Mouse (Mus musculus) kidney, postnatal 14 days (tissue): Measurements from ENCODE around the gene Vwa7.
A peak's percentile ranks its signal among the peaks of the same experiment; 100 is the strongest.
"Not testable (repeated sequence)": the region's sequence is repeated elsewhere in the genome, so short reads cannot be mapped to it uniquely, and the experiment has no call there.

Experiments used
- DNase-seq: peaks from one replicate; pipeline ENCODE4 v3.0.0; 2022; ENCODE audit warnings: mixed read lengths

Gene Vwa7

DNA sequence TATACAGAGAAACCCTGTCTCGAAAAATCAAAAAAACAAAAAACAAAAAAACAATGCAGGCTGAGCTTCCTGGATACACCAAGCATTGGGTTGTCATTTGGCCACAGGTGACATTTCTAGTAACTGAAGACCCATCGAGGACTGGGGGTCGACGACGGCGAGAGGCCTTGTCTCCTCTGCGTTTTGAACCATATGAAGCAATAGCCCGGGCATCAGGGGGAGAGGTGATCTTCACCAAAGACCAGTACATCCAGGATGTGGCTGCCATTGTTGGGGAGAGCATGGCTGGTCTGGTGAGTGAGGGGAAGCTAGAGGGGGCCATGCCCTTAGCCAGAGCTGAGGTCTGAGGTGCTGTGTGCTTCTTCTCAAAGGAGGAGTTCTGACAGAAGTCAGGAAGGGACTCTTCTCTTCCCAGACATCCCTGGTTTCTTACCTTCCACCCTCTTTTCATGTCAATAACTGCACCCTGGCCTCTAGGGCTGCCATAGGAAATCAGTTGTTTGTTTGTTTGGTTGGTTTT is 6.2 kb downstream of the Vwa7 start:
- no peak for DNase-seq

DNA sequence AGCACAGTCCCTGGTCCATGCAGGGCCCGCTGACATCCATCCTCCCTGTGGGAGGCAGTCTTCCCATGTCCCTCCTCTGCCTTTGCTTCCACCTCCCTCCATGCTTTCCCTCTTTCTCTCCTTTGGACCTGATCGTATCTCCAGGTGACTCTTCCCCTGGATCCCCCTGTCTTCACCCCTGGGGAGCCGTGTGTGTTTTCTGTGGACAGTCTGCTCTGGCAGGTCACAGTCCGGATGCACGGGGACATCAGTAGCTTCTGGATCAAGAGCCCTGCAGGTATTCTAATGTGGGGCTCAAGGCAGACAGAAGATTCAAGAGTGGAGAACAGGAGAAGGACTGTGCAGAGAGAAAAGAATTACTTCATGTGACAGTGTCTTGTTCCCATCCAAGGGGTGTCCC is 6.8 kb downstream of the Vwa7 start:
- DNase-seq = no peak

DNA sequence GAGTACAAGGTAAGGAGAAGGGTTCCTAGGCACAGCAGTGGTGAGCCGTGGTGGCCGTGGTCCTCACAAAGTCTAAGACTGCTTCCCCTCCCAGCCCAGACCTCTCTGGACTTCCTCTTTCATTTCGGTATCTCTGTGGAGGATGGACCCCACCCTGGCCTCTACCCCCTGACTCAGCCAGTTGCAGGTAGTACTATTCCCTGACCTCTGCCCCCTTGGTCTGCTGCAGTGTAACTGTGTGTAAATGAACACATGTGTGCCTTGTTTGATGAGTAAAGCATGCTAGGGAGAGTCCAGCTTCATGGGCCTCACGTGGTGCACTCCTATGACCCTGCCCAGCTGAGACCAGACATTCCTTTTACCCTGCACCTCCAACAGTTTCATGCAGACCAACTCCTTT is 7.4 kb downstream of the Vwa7 start:
- DNase-seq = no peak

GRCm38 (mm10) chr17:35024261-35024660 is 7.9 kb downstream of the Vwa7 start:
- no peak for DNase-seq

DNA sequence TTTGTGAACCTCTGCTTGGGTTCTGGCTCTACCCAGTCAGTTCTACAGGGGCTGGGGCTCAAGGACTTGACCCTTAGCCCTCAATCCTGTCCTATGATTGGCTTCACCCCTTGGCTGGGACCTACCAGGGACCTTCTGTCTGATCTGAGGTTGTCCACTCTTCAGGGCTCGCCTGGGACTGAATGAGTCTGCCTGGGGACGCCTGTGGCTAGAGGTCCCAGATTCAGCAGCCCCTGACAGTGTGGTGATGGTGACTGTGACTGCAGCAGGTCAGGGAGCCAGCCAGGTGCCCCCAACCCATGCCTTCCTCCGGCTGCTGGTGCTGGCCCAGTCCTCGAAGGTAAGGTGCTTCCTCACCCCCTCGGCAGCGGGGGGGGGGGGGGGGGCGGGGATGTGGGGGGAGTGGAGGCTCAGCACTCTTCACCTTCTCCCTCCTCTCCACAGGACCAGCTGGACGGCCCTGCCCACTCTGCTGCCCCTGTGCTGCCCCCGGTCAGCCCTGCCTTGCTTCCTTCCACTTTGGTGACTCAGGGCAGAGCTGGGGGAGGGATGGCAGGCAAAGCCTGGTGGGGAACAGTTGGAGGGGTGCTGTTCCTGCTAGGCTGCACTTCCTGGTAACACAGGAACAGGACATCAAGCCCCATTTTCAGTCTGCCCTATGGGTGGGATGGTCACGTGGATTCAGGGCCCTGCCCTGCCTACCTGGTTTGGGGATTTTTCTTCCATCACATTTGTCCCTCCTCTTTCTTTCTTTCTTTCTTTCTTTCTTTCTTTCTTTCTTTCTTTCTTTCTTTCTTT is 8.5 kb downstream of the Vwa7 start:
- no peak for DNase-seq

DNA sequence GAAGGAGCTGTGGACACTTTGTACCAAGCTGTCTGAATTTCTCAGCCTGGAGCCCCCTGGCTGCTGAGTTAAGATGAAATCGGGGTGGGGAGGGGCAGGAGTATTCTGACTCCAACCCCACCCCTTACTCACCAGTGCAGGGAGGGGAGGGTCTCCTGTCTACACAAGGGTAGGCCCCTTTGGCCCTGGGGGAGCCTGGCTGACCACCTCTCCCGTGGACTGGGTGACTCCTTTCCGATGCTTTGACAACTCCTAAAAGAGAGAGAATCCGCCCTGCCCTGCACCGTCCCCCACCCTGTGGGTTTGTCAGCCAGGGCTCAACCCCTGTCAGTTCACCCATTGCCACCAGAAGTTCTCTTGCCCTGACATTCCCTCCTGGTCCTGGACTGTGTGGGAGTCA is 9.8 kb downstream of the Vwa7 start:
- DNase-seq = no peak

- no peak for DNase-seq
These were observed 11.1 kb downstream of the Vwa7 start, which contains the start of gene Sapcd1 for GRCm38 (mm10) chr17:35027277-35028068. TSS of gene Sapcd1 (minus strand) at chr17:35028016.

GRCm38 (mm10) chr17:35028315-35028714 is 11.9 kb downstream of the Vwa7 start:
- DNase-seq = no peak

GRCm38 (mm10) chr17:35029691-35030532 is 13.5 kb downstream of the Vwa7 start:
- no peak for DNase-seq

DNA sequence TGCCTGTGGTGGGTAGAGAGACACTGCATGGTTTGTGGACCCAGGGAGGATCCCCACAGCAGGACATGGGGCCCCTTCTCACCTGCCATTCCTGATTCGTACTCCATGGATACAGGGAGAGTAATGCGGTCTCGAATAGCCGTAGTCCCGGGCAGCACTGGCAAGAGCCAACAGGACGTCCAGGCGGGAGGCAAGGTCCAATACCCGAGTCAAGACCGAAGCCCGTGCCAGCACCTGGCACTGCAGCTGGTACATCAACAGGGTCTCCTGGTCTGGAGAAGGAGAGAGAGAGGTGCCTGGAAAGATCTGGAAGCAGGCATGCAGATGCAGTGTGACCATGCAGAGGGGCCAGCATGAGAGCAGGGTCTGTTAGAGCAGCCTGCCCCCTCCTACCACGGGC is 14.9 kb downstream of the Vwa7 start:
- no peak for DNase-seq

DNA sequence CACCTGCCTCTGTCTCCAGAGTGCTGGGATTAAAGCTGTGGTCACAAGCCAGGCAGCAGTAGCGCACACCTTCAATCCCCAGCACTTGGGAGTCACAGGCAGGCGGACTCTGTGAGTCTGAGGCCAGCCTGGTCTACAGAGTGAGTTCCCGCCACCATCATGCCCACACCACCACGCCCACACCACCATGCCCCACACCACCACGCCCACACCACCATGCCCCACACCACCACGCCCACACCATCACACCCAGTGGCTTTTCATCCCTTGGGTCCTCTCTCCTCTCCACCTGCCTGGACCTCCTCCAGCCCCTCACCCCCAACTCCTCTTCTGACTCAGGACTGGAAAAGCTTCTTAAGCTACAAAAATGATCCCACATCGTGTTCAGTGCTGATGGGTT is 15.5 kb downstream of the Vwa7 start:
- no peak for DNase-seq

GRCm38 (mm10) chr17:35032323-35032870 is 16.0 kb downstream of the Vwa7 start:
- no peak for DNase-seq

GRCm38 (mm10) chr17:35033703-35034102 is 17.3 kb downstream of the Vwa7 start:
- not testable (repeated sequence) for DNase-seq

DNA sequence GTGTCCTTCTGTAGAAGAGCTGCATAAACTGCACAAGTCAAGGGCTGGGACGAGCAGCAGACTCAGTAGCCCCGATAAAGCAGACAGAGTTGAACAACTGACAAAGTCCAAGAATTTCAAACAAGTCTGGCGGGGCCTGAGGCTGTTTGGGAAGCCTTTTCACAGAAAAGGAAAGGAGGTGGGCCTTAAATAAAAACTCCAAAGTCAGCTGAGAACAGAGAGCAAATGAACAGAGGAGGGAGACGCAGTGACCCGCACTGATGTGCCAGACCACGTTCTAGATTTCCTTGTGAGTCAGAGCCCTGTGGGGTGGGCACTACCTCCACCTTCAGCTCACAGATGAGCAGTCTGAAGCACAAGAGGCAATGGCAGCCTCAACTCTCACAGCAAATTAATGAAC is 18.5 kb downstream of the Vwa7 start:
- no peak for DNase-seq

- DNase-seq = no peak
These were observed 22.9 kb downstream of the Vwa7 start for GRCm38 (mm10) chr17:35039121-35039873.

- DNase-seq = no peak
These were observed 27.4 kb downstream of the Vwa7 start for GRCm38 (mm10) chr17:35043794-35044193.

DNA sequence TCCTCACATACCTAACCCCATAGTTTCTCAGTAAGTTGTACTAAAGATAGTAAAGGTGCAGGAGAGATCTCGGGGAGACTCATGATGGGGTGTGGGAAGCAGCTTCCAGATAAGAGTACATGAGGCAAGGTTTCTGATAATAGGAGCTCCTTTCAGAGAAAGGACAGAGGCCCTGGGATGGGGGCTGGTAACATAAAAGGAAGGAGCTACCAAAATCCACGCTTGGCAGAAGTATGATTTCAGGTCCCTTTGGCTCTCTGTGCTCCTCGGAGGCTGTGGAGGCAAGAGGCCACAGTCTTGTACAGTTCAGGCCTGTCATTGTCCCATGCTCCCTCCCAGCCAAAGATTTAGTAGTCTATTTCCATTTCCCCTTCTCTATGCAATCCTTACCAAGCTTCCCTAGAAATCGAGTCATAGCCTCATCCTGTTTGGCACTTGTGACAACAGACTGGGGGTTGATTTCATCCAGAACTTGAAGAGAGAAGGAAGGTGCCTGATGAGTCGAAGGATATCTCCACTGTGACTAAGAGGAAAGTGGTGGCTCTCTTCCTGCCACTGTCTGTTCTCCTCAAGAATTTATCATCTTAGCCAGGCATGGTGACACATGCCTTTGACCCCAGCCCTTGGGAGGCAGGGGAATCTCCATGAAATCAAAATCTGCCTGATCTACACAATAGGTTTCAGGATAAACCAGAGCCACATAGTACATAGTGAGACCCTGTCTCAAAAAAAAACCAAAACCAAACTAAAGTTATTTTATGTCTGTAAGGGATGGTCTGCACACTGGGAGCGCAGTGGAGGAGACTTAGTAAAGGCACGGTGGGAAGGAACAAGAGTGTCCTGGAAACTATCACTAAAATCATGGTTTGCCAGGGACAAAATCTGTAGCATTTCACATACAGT is 28.8 kb downstream of the Vwa7 start:
- no peak for DNase-seq

DNA sequence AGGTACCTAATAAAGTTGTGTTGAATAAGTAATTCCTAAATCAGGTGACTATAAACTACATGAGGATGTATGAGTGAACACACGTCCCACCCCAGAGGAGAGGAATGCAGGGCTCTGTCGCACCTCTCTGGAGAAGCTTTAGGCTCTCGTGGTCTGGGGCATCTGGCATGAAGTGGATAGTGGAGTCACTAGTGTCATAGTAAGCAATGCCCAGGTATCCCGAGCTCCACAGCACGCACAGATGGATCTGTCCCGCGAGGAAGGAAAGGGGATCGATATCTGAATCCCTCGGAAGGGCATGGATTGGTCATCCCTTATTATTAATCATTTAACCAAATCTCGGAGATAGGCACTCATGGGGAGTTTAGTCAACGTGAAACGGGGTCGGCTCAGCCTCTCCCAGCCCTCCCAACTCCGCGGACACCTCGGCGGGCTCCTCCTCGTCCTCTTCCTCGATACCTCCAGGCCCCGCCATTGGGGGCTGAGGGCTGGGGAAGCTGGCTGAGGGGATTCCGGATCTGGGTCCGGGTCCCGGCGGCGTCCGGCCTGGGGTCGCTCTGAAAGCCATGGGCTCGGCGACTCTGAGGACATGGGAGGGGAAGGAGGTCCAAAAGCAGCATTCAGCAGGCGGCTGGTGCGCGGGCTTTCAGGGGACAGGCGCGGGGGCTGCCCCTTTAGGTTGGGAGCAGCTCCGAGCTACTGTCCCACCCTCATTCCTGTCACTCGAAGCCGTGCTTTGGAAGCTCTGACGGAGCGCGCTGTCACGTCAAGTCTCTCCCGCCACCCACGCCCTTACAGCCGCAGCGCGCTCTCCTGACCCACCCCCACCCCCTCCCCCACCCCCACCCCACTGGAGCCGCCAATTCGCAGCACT is 29.7 kb downstream of the Vwa7 start:
- DNase-seq = no peak

DNA sequence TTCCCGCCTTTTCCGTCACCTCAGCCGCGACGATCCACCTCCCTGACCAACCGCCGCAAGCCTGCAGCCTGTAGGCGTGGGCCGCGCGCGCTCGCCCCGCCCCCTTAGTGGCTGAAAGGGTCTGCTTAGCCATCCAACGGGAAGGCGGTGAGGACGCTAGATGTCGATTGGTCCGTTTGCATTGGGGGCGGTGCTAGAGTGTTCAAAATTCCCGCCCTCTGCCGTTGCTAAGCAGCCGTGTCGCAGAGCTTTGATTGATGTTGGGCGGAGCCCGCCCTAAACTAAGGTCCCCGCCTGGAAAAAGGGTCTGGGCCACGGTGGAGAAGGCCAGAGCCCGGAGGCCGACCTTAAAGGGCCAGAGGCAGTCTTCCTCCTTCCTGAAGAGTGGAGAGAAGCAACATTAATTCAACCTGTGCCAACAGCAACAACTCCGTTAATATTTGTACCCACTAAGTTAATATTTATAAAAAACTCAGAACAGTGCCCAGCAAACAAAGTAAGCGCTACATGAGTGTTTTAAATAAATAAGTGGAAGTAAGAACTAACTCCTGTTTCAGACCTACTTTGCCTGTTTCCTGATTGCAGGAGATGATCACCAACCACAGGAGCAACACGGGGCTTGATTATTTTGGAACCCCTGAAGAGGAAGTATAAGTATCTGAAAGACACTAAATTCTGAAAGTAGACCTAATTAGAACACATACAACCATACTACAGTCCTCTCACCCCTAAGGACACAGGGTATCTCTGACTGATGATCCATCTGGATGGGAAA is 30.5 kb downstream of the Vwa7 start, which contains the start of gene Msh5:
Msh5 (minus strand) TSS at position 65 of the 775 bp plus-strand sequence.
- peak; percentile 99 for DNase-seq
